Mouse (Mus musculus): ENCODE measurements at regions not wholly inside any gene's neighbourhood (a gene's known extent, or its start where the extent isn't known, plus 50 kb on each side); places are given as distances from the start of the nearest gene placed in this dataset.

GRCm38 (mm10) chr8:102421828-102422227 is 363.6 kb downstream of the Cdh11 start:
- no peak for DNase-seq (ENCODE audit: low spot score in 2 of 2)

GRCm38 (mm10) chr8:102414931-102415330 is 370.5 kb downstream of the Cdh11 start:
- DNase-seq (ENCODE audit: low spot score in 2 of 2), result no peak

- DNase-seq (ENCODE audit: low spot score in 2 of 2), result no peak
Measured at GRCm38 (mm10) chr8:102413446-102413845, 372.0 kb downstream of the Cdh11 start.

- no peak for DNase-seq (ENCODE audit: low spot score in 2 of 2)
Measured at GRCm38 (mm10) chr8:102387591-102387990, 397.9 kb downstream of the Cdh11 start.

DNA sequence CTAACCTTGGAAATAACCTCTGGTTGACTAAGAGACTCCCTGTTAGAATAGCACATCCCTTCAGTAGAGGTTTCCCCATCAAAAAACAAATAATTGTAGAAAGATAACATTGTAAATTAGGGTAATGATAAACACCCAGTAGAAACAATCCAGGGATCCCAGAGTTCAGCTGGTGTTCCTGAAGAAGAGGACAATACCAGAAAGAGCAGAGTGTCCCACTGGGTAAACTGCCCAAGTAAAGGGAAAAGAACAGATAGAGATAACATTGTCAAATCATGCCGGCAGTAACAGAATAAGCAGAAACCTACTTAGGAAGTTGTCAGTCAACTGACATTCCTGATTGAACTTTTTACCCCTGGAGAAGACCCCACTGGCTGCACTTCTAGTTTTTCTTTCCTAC is 440.1 kb downstream of the Cdh11 start:
- DNase-seq (ENCODE audit: low spot score in 2 of 2), result no peak

GRCm38 (mm10) chr8:102332511-102332910 is 452.9 kb downstream of the Cdh11 start:
- no peak for DNase-seq (ENCODE audit: low spot score in 2 of 2)

GRCm38 (mm10) chr8:102331151-102331550 is 454.3 kb downstream of the Cdh11 start:
- no peak for DNase-seq (ENCODE audit: low spot score in 2 of 2)

GRCm38 (mm10) chr8:102329955-102330354 is 455.5 kb downstream of the Cdh11 start:
- no peak for DNase-seq (ENCODE audit: low spot score in 2 of 2)

Measured in left cerebral cortex, adult 18-20 months (tissue).